Mouse (Mus musculus): Measurements from ENCODE around the gene Moap1. TPM values are rescaled to one million over a fixed set of nuclear protein-coding genes. Genes with fewer than 3 reads are reported as not detected.

The Moap1 gene
- polyA plus RNA-seq, 1 experiment from 2014 or later, result 8.4 TPM

- DNase-seq, result no peak
- H3K4me3 ChIP-seq (replicated peaks), result no peak overlapping the region
- peaks cover 62% of the 10 kb centered on the region for H3K36me3 ChIP-seq
- H3K4me2 ChIP-seq, result no peak overlapping the region
- H3K27me3 ChIP-seq, result no peaks in the 10 kb centered on the region
- H3K27ac ChIP-seq, result no peak overlapping the region
- no peaks in the 10 kb centered on the region for H3K9me3 ChIP-seq (replicated peaks)
- no peak for ATAC-seq (ENCODE audit: low read depth)
- H3K4me1 ChIP-seq (replicated peaks), result peaks cover 25% of the 10 kb centered on the region
- H3K9ac ChIP-seq, result no peak overlapping the region
Measured at GRCm38 (mm10) chr12:102763696-102764095, 20.2 kb upstream of the Moap1 start.

DNA sequence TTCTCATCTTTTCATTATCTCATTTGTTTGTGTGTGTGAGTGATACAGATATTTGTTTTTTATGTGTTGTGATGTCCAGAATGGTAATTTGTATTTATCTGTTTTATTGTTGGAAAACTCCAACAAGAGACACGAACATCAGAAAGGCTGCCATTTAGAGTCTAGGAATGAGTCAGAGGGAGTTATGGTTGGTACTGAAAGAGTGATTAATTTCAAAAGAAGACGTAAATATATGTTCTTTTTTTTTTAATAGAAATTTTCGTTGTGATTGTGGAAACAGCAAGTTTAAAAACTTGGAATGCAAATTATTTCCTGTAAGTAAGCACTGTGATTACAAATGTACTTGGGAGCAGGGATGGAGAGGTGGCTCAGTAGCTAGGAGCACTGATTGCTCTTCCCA lies 18.2 kb upstream of the Moap1 start:
- Histone ChIP-seq H3K9me3 (replicated peaks) (no peaks in the 10 kb centered on the region), H3K9ac (no peak overlapping the region), H3K4me1 (replicated peaks) (peaks cover 24% of the 10 kb centered on the region), H3K4me2 (no peak overlapping the region), H3K27me3 (no peaks in the 10 kb centered on the region), H3K27ac (no peak overlapping the region), H3K4me3 (replicated peaks) (no peak overlapping the region), H3K36me3 (peaks cover 43% of the 10 kb centered on the region)
- 78% methylated on average over 3 of the region's 3 CpGs for WGBS (ENCODE audit: insufficient replicate concordance)
- DNase-seq (no peak), ATAC-seq (ENCODE audit: low read depth) (no peak)

GRCm38 (mm10) chr12:102758936-102759335 lies 15.5 kb upstream of the Moap1 start:
- peak overlapping the region; percentile 92 for H3K9ac ChIP-seq
- H3K4me3 ChIP-seq (replicated peaks), result peak overlapping the region; percentile 94
- peaks cover 43% of the 10 kb centered on the region for H3K4me1 ChIP-seq (replicated peaks)
- H3K36me3 ChIP-seq, result peaks cover 20% of the 10 kb centered on the region
- H3K27me3 ChIP-seq, result no peaks in the 10 kb centered on the region
- 13% methylated on average over 5 of the region's 5 CpGs for WGBS (ENCODE audit: insufficient replicate concordance)
- ATAC-seq (ENCODE audit: low read depth), result no peak
- peak overlapping the region; percentile 92 for H3K4me2 ChIP-seq
- H3K27ac ChIP-seq, result no peak overlapping the region
- no peaks in the 10 kb centered on the region for H3K9me3 ChIP-seq (replicated peaks)
- no peak for DNase-seq

GRCm38 (mm10) chr12:102758403-102758756 lies 14.9 kb upstream of the Moap1 start, which contains the start of gene Gm20604:
Gene Gm20604, minus strand, starts transcription at chr12:102758672.
- no peaks in the 10 kb centered on the region for H3K9me3 ChIP-seq (replicated peaks)
- H3K27ac ChIP-seq, result peak within 1 kb of the TSS; percentile 84
- no peak for ATAC-seq (ENCODE audit: low read depth)
- peak within 1 kb of the TSS; percentile 92 for H3K9ac ChIP-seq
- 1% methylated on average over 10 of the region's 10 CpGs for WGBS (ENCODE audit: insufficient replicate concordance)
- H3K27me3 ChIP-seq, result no peaks in the 10 kb centered on the region
- peaks cover 21% of the 10 kb centered on the region for H3K36me3 ChIP-seq
- no peak for DNase-seq
- H3K4me3 ChIP-seq (replicated peaks), result peak within 1 kb of the TSS; percentile 94
- H3K4me2 ChIP-seq, result peak within 1 kb of the TSS; percentile 92
- H3K4me1 ChIP-seq (replicated peaks), result peaks cover 40% of the 10 kb centered on the region

- DNase-seq (peak; percentile 96), ATAC-seq (ENCODE audit: low read depth) (peak; percentile 94)
- Histone ChIP-seq H3K4me3 (replicated peaks) (peak within 1 kb of the TSS; percentile 94), H3K9me3 (replicated peaks) (no peaks in the 10 kb centered on the region), H3K4me1 (replicated peaks) (peaks cover 40% of the 10 kb centered on the region), H3K4me2 (peak within 1 kb of the TSS; percentile 92), H3K27me3 (no peaks in the 10 kb centered on the region), H3K27ac (peak within 1 kb of the TSS; percentile 84), H3K36me3 (peaks cover 20% of the 10 kb centered on the region), H3K9ac (peak within 1 kb of the TSS; percentile 92)
- WGBS (ENCODE audit: insufficient replicate concordance), result under 1% methylated on average over 73 of the region's 73 CpGs
Measured at GRCm38 (mm10) chr12:102757689-102758402, 14.4 kb upstream of the Moap1 start, which contains the start of the genes Gm28051, Gon7 and Ubr7. Gene Gm28051, minus strand, starts transcription at chr12:102757765. Gene Gon7, minus strand, starts transcription at chr12:102757803. Gene Ubr7, plus strand, starts transcription at chr12:102757967.

GRCm38 (mm10) chr12:102757055-102757688 lies 13.7 kb upstream of the Moap1 start:
- DNase-seq, result no peak
- H3K4me2 ChIP-seq, result peak overlapping the region; percentile 92
- peak overlapping the region; percentile 84 for H3K27ac ChIP-seq
- peaks cover 40% of the 10 kb centered on the region for H3K4me1 ChIP-seq (replicated peaks)
- H3K4me3 ChIP-seq (replicated peaks), result peak overlapping the region; percentile 94
- no peaks in the 10 kb centered on the region for H3K9me3 ChIP-seq (replicated peaks)
- no peaks in the 10 kb centered on the region for H3K27me3 ChIP-seq
- H3K9ac ChIP-seq, result peak overlapping the region; percentile 79
- peak; percentile 79 for ATAC-seq (ENCODE audit: low read depth)
- 2% methylated on average over 46 of the region's 46 CpGs for WGBS (ENCODE audit: insufficient replicate concordance)
- H3K36me3 ChIP-seq, result peaks cover 13% of the 10 kb centered on the region

- Histone ChIP-seq H3K4me1 (replicated peaks) (peaks cover 40% of the 10 kb centered on the region), H3K27ac (peak overlapping the region; percentile 84; the same call in 1 of the 2 replicates), H3K36me3 (peaks cover 8% of the 10 kb centered on the region), H3K9me3 (replicated peaks) (no peaks in the 10 kb centered on the region), H3K4me3 (replicated peaks) (peak overlapping the region; percentile 94), H3K9ac (peak overlapping the region; percentile 79), H3K27me3 (no peaks in the 10 kb centered on the region), H3K4me2 (peak overlapping the region; percentile 92)
- peak; percentile 54 for DNase-seq
- 72% methylated on average over 7 of the region's 7 CpGs for WGBS (ENCODE audit: insufficient replicate concordance)
- ATAC-seq (ENCODE audit: low read depth), result no peak
Measured at GRCm38 (mm10) chr12:102756304-102756703, 12.8 kb upstream of the Moap1 start.

DNA sequence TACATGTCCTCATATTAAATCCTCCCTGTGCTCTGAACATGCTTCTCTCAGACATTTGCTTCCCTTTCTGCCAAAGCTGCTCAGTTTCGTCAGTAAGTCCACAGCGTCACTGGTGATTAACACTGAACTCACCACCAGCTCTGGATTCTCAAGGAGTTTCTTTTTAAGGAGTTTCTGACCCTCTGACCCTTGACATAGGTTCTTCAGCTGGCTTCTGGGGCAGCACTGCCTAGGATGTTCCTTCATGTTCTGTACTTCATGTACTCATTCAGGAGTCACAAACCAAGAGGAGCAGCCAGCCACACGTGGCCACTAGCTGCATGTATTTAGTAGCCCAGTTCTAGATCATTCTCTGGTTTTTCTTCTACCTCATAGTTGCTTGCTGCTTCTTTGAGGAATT lies 4.8 kb upstream of the Moap1 start:
- Histone ChIP-seq H3K36me3 (peaks cover 22% of the 10 kb centered on the region), H3K27me3 (no peaks in the 10 kb centered on the region), H3K4me3 (replicated peaks) (no peak overlapping the region), H3K9ac (no peak overlapping the region), H3K27ac (no peak overlapping the region), H3K4me2 (no peak overlapping the region), H3K4me1 (replicated peaks) (peaks cover 36% of the 10 kb centered on the region), H3K9me3 (replicated peaks) (no peaks in the 10 kb centered on the region)
- ATAC-seq (ENCODE audit: low read depth) (no peak), DNase-seq (no peak)
- 74% methylated on average over 3 of the region's 3 CpGs for WGBS (ENCODE audit: insufficient replicate concordance)

DNA sequence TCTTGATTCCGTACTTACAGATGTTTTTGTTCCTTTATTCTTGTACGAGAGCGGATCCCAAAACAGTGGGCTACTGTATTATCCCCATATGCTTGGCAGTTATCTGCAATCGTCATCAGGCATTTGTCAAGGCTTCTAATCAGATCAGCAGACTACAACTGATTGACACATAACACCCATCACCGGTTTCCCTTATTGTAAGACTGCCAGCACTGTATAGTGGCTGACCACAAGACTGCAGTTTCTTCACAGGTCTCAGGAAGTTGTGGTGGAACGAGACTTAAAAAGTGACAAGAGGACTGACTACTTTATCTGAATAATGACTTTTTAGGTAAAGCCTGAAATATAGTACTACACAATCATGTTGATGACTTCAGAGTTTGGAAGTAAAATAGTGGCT lies 1.4 kb upstream of the Moap1 start:
- no peak for DNase-seq
- Histone ChIP-seq H3K9me3 (replicated peaks) (no peaks in the 10 kb centered on the region), H3K9ac (peak overlapping the region; percentile 93), H3K4me3 (replicated peaks) (peak overlapping the region; percentile 93), H3K4me2 (peak overlapping the region; percentile 81), H3K36me3 (peaks cover 25% of the 10 kb centered on the region), H3K27me3 (no peaks in the 10 kb centered on the region), H3K4me1 (replicated peaks) (peaks cover 50% of the 10 kb centered on the region), H3K27ac (peak overlapping the region; percentile 96)
- 13% methylated on average over 6 of the region's 6 CpGs for WGBS (ENCODE audit: insufficient replicate concordance)
- no peak for ATAC-seq (ENCODE audit: low read depth)

DNA sequence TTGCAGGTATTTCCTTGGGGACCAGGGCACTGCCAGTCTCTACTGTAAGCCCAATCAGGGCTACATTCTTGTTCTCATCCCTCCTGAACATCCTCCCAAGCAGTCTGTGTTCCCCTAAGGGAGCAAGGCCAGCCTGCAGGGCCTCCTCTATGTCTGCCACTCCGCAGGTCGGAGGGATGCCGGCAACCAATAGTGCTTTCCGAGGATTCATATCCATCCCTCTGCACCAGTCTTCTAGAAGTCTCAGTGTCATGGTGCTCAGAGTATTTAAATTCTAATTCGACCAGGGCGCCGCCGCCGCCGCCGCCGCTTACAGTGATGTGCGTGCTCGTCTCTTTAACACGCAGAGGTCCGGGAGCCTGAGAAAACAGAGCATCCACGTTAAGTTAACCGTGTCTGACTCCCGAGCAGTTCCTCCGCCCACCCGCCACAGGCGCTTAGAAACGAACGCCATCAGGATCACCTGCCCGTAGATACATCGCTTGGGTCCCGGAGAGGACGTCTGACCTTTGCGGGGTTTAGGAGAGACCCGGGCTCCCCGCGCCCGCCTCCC lies 349 bp downstream of the Moap1 start:
- ATAC-seq (ENCODE audit: low read depth), result peak; percentile 53
- Histone ChIP-seq H3K4me1 (replicated peaks) (peaks cover 38% of the 10 kb centered on the region), H3K4me2 (peak overlapping the region; percentile 81), H3K9ac (peak overlapping the region; percentile 93), H3K4me3 (replicated peaks) (peak overlapping the region; percentile 93), H3K9me3 (replicated peaks) (no peaks in the 10 kb centered on the region), H3K27me3 (no peaks in the 10 kb centered on the region), H3K36me3 (peaks cover 11% of the 10 kb centered on the region), H3K27ac (peak overlapping the region; percentile 96)
- WGBS (ENCODE audit: insufficient replicate concordance), result 2% methylated on average over 33 of the region's 33 CpGs
- DNase-seq, result no peak

- H3K36me3 ChIP-seq, result 0 out of 2 replicates have a peak, but pooled peaks cover 2% of the 10 kb centered on the region
- no peaks in the 10 kb centered on the region for H3K27me3 ChIP-seq
- H3K4me2 ChIP-seq, result peak overlapping the region; percentile 81
- H3K4me3 ChIP-seq (replicated peaks), result peak overlapping the region; percentile 93; the same call in 1 of the 2 replicates
- H3K4me1 ChIP-seq (replicated peaks), result peaks cover 35% of the 10 kb centered on the region
- no peaks in the 10 kb centered on the region for H3K9me3 ChIP-seq (replicated peaks)
- 47% methylated on average over 7 of the region's 7 CpGs for WGBS (ENCODE audit: insufficient replicate concordance)
- H3K9ac ChIP-seq, result 0 out of 2 replicates have a peak overlapping the region, but pooled peaks have one; percentile 93
- no peak overlapping the region for H3K27ac ChIP-seq
- ATAC-seq (ENCODE audit: low read depth) (no peak), DNase-seq (no peak)
Measured at GRCm38 (mm10) chr12:102742056-102742455, 1.4 kb downstream of the Moap1 start.

Measured in liver, embryonic 13.5 days (tissue).